Mouse (Mus musculus): ENCODE results near the gene Mcam. TPM values are rescaled to one million over a fixed set of nuclear protein-coding genes. Genes with fewer than 3 reads are reported as not detected.

The Mcam gene
- total RNA-seq, 2 experiments from 2014 or later = 156 to 169 TPM

- peak in 1 of 2 experiments; percentile 60 for DNase-seq (ENCODE audit: low spot score in 2 of 2)
Measured at GRCm38 (mm10) chr9:44134851-44135730, 822 bp downstream of the Mcam start.

- DNase-seq (ENCODE audit: low spot score in 2 of 2) = peak in 1 of 2 experiments; percentile 14
Measured at GRCm38 (mm10) chr9:44135731-44136411, 1.6 kb downstream of the Mcam start.

GRCm38 (mm10) chr9:44137846-44138245 is 3.6 kb downstream of the Mcam start:
- DNase-seq (ENCODE audit: low spot score in 2 of 2) = no peak

GRCm38 (mm10) chr9:44141951-44142350 is 7.7 kb downstream of the Mcam start:
- no peak for DNase-seq (ENCODE audit: low spot score in 2 of 2)

GRCm38 (mm10) chr9:44143421-44143820 is 9.2 kb downstream of the Mcam start:
- no peak for DNase-seq (ENCODE audit: low spot score in 2 of 2)

- DNase-seq (ENCODE audit: low spot score in 2 of 2) = peak in 1 of 2 experiments; percentile 21
Measured at GRCm38 (mm10) chr9:44144023-44144717, 9.9 kb downstream of the Mcam start.

GRCm38 (mm10) chr9:44144718-44145060 is 10.4 kb downstream of the Mcam start:
- no peak for DNase-seq (ENCODE audit: low spot score in 2 of 2)

GRCm38 (mm10) chr9:44147290-44147689 is 13.0 kb downstream of the Mcam start:
- peak in 1 of 2 experiments; percentile 24 for DNase-seq (ENCODE audit: low spot score in 2 of 2)

GRCm38 (mm10) chr9:44159886-44160285 is 25.6 kb downstream of the Mcam start:
- DNase-seq (ENCODE audit: low spot score in 2 of 2) = no peak

GRCm38 (mm10) chr9:44168931-44169330 is 34.7 kb downstream of the Mcam start:
- DNase-seq (ENCODE audit: low spot score in 2 of 2) = no peak

GRCm38 (mm10) chr9:44170691-44171151 is 36.5 kb downstream of the Mcam start:
- no peak for DNase-seq (ENCODE audit: low spot score in 2 of 2)

- no peak for DNase-seq (ENCODE audit: low spot score in 2 of 2)
Measured at GRCm38 (mm10) chr9:44175556-44175955, 41.3 kb downstream of the Mcam start.

- no peak for DNase-seq (ENCODE audit: low spot score in 2 of 2)
Measured at GRCm38 (mm10) chr9:44175957-44176356, 41.7 kb downstream of the Mcam start.

GRCm38 (mm10) chr9:44177405-44177804 is 43.1 kb downstream of the Mcam start:
- no peak for DNase-seq (ENCODE audit: low spot score in 2 of 2)

GRCm38 (mm10) chr9:44178389-44178788 is 44.1 kb downstream of the Mcam start:
- peak in 1 of 2 experiments; percentile 12 for DNase-seq (ENCODE audit: low spot score in 2 of 2)

- no peak for DNase-seq (ENCODE audit: low spot score in 2 of 2)
Measured at GRCm38 (mm10) chr9:44178811-44179210, 44.5 kb downstream of the Mcam start.

GRCm38 (mm10) chr9:44181537-44181936 is 47.3 kb downstream of the Mcam start:
- no peak for DNase-seq (ENCODE audit: low spot score in 2 of 2)

GRCm38 (mm10) chr9:44182260-44182659 is 48.0 kb downstream of the Mcam start:
- peak in 1 of 2 experiments; percentile 28 for DNase-seq (ENCODE audit: low spot score in 2 of 2)

- DNase-seq (ENCODE audit: low spot score in 2 of 2) = no peak
Measured at GRCm38 (mm10) chr9:44188223-44188622, 54.0 kb downstream of the Mcam start.

- DNase-seq (ENCODE audit: low spot score in 2 of 2) = no peak
Measured at GRCm38 (mm10) chr9:44191166-44191565, 56.9 kb downstream of the Mcam start.

GRCm38 (mm10) chr9:44192312-44192711 is 58.0 kb downstream of the Mcam start:
- no peak for DNase-seq (ENCODE audit: low spot score in 2 of 2)
